Mouse (Mus musculus): Measurements from ENCODE around the gene A930018P22Rik. TPM values are rescaled to one million over a fixed set of nuclear protein-coding genes. Genes with fewer than 3 reads are reported as not detected.
"Not testable (repeated sequence)": the region's sequence is repeated elsewhere in the genome, so short reads cannot be mapped to it uniquely, and the experiment has no call there.

A930018P22Rik gene
- polyA plus RNA-seq, 1 experiment from 2014 or later: not detected

- H3K27me3 ChIP-seq (replicated peaks; ENCODE audit: control insufficient read depth, insufficient read depth, low read length): no peaks in the 10 kb centered on the region
- no peak for ATAC-seq (replicated peaks; ENCODE audit: low FRiP score, low TSS enrichment, low read depth)
- H3K9me3 ChIP-seq (ENCODE audit: control insufficient read depth, low read length): no peaks in the 10 kb centered on the region
- peak overlapping the region; percentile 63 for H3K27ac ChIP-seq (ENCODE audit: low read depth)
- peak overlapping the region; percentile 59 for H3K4me2 ChIP-seq (ENCODE audit: low read length)
- peak overlapping the region; percentile 41 for H3K9ac ChIP-seq (ENCODE audit: low read length)
- no peaks in the 10 kb centered on the region for H3K36me3 ChIP-seq (ENCODE audit: control insufficient read depth, insufficient read depth, low read length)
- DNase-seq (ENCODE audit: low spot score): peak; percentile 59
- H3K4me1 ChIP-seq (replicated peaks; ENCODE audit: control insufficient read depth, insufficient read depth, low read length): 0 out of 2 replicates have a peak, but pooled peaks cover 3% of the 10 kb centered on the region
- peak overlapping the region; percentile 41 for H3K4me3 ChIP-seq (ENCODE audit: low read depth, low read length)
- WGBS: 41% methylated on average over 10 of the region's 10 CpGs
Observed at GRCm38 (mm10) chr2:104096256-104096655, 26.3 kb upstream of the A930018P22Rik start.

- not testable (repeated sequence) for H3K4me1 ChIP-seq (replicated peaks; ENCODE audit: control insufficient read depth, insufficient read depth, low read length); H3K4me2 ChIP-seq (ENCODE audit: low read length); H3K27ac ChIP-seq (ENCODE audit: low read depth); H3K36me3 ChIP-seq (ENCODE audit: control insufficient read depth, insufficient read depth, low read length); ATAC-seq (replicated peaks; ENCODE audit: low FRiP score, low TSS enrichment, low read depth); H3K9ac ChIP-seq (ENCODE audit: low read length); H3K4me3 ChIP-seq (ENCODE audit: low read depth, low read length); H3K27me3 ChIP-seq (replicated peaks; ENCODE audit: control insufficient read depth, insufficient read depth, low read length); H3K9me3 ChIP-seq (ENCODE audit: control insufficient read depth, low read length); DNase-seq (ENCODE audit: low spot score)
- 100% methylated on average over 1 of the region's 1 CpGs for WGBS
Observed at GRCm38 (mm10) chr2:104096796-104097195, 25.8 kb upstream of the A930018P22Rik start.

- not testable (repeated sequence) for H3K36me3 ChIP-seq (ENCODE audit: control insufficient read depth, insufficient read depth, low read length); H3K4me3 ChIP-seq (ENCODE audit: low read depth, low read length); ATAC-seq (replicated peaks; ENCODE audit: low FRiP score, low TSS enrichment, low read depth); H3K27ac ChIP-seq (ENCODE audit: low read depth); H3K4me2 ChIP-seq (ENCODE audit: low read length); H3K4me1 ChIP-seq (replicated peaks; ENCODE audit: control insufficient read depth, insufficient read depth, low read length); H3K9me3 ChIP-seq (ENCODE audit: control insufficient read depth, low read length); H3K9ac ChIP-seq (ENCODE audit: low read length); DNase-seq (ENCODE audit: low spot score); H3K27me3 ChIP-seq (replicated peaks; ENCODE audit: control insufficient read depth, insufficient read depth, low read length)
- 93% methylated on average over 4 of the region's 4 CpGs for WGBS
Observed at GRCm38 (mm10) chr2:104097396-104097795, 25.2 kb upstream of the A930018P22Rik start.

GRCm38 (mm10) chr2:104098529-104099230 is 23.9 kb upstream of the A930018P22Rik start:
- 24% methylated on average over 3 of the region's 3 CpGs for WGBS
- ATAC-seq (replicated peaks; ENCODE audit: low FRiP score, low TSS enrichment, low read depth) (no peak), DNase-seq (ENCODE audit: low spot score) (no peak)
- Histone ChIP-seq H3K9me3 (ENCODE audit: control insufficient read depth, low read length) (no peaks in the 10 kb centered on the region), H3K9ac (ENCODE audit: low read length) (no peak overlapping the region), H3K27me3 (replicated peaks; ENCODE audit: control insufficient read depth, insufficient read depth, low read length) (no peaks in the 10 kb centered on the region), H3K4me1 (replicated peaks; ENCODE audit: control insufficient read depth, insufficient read depth, low read length) (0 out of 2 replicates have a peak, but pooled peaks cover 3% of the 10 kb centered on the region), H3K36me3 (ENCODE audit: control insufficient read depth, insufficient read depth, low read length) (no peaks in the 10 kb centered on the region), H3K4me2 (ENCODE audit: low read length) (no peak overlapping the region), H3K27ac (ENCODE audit: low read depth) (no peak overlapping the region), H3K4me3 (ENCODE audit: low read depth, low read length) (no peak overlapping the region)

GRCm38 (mm10) chr2:104099231-104099585 is 23.4 kb upstream of the A930018P22Rik start:
- H3K4me1 ChIP-seq (replicated peaks; ENCODE audit: control insufficient read depth, insufficient read depth, low read length): 0 out of 2 replicates have a peak, but pooled peaks cover 3% of the 10 kb centered on the region
- H3K9me3 ChIP-seq (ENCODE audit: control insufficient read depth, low read length): no peaks in the 10 kb centered on the region
- no peak for ATAC-seq (replicated peaks; ENCODE audit: low FRiP score, low TSS enrichment, low read depth)
- no peaks in the 10 kb centered on the region for H3K36me3 ChIP-seq (ENCODE audit: control insufficient read depth, insufficient read depth, low read length)
- H3K9ac ChIP-seq (ENCODE audit: low read length): no peak overlapping the region
- WGBS: 93% methylated on average over 2 of the region's 2 CpGs
- H3K4me3 ChIP-seq (ENCODE audit: low read depth, low read length): no peak overlapping the region
- H3K27ac ChIP-seq (ENCODE audit: low read depth): no peak overlapping the region
- DNase-seq (ENCODE audit: low spot score): no peak
- no peak overlapping the region for H3K4me2 ChIP-seq (ENCODE audit: low read length)
- no peaks in the 10 kb centered on the region for H3K27me3 ChIP-seq (replicated peaks; ENCODE audit: control insufficient read depth, insufficient read depth, low read length)

GRCm38 (mm10) chr2:104099946-104100345 is 22.6 kb upstream of the A930018P22Rik start:
- no peak for ATAC-seq (replicated peaks; ENCODE audit: low FRiP score, low TSS enrichment, low read depth)
- Histone ChIP-seq H3K4me1 (replicated peaks; ENCODE audit: control insufficient read depth, insufficient read depth, low read length) (0 out of 2 replicates have a peak, but pooled peaks cover 3% of the 10 kb centered on the region), H3K9ac (ENCODE audit: low read length) (no peak overlapping the region), H3K9me3 (ENCODE audit: control insufficient read depth, low read length) (no peaks in the 10 kb centered on the region), H3K27ac (ENCODE audit: low read depth) (no peak overlapping the region), H3K36me3 (ENCODE audit: control insufficient read depth, insufficient read depth, low read length) (no peaks in the 10 kb centered on the region), H3K4me2 (ENCODE audit: low read length) (no peak overlapping the region), H3K27me3 (replicated peaks; ENCODE audit: control insufficient read depth, insufficient read depth, low read length) (no peaks in the 10 kb centered on the region), H3K4me3 (ENCODE audit: low read depth, low read length) (no peak overlapping the region)
- DNase-seq (ENCODE audit: low spot score): no peak
- WGBS: 58% methylated on average over 1 of the region's 1 CpGs

- no peak for DNase-seq (ENCODE audit: low spot score)
- no peak for ATAC-seq (replicated peaks; ENCODE audit: low FRiP score, low TSS enrichment, low read depth)
- Histone ChIP-seq H3K4me1 (replicated peaks; ENCODE audit: control insufficient read depth, insufficient read depth, low read length) (peaks cover 3% of the 10 kb centered on the region; the same call in 1 of the 2 replicates), H3K27ac (ENCODE audit: low read depth) (no peak overlapping the region), H3K4me3 (ENCODE audit: low read depth, low read length) (no peak overlapping the region), H3K9me3 (ENCODE audit: control insufficient read depth, low read length) (no peaks in the 10 kb centered on the region), H3K27me3 (replicated peaks; ENCODE audit: control insufficient read depth, insufficient read depth, low read length) (no peaks in the 10 kb centered on the region), H3K4me2 (ENCODE audit: low read length) (no peak overlapping the region), H3K36me3 (ENCODE audit: control insufficient read depth, insufficient read depth, low read length) (no peaks in the 10 kb centered on the region), H3K9ac (ENCODE audit: low read length) (no peak overlapping the region)
- 90% methylated on average over 6 of the region's 6 CpGs for WGBS
Observed at GRCm38 (mm10) chr2:104104800-104105199, 17.8 kb upstream of the A930018P22Rik start.

- not testable (repeated sequence) for H3K9me3 ChIP-seq (ENCODE audit: control insufficient read depth, low read length); H3K4me3 ChIP-seq (ENCODE audit: low read depth, low read length); H3K4me2 ChIP-seq (ENCODE audit: low read length); DNase-seq (ENCODE audit: low spot score); H3K9ac ChIP-seq (ENCODE audit: low read length); H3K27me3 ChIP-seq (replicated peaks; ENCODE audit: control insufficient read depth, insufficient read depth, low read length); H3K27ac ChIP-seq (ENCODE audit: low read depth); H3K36me3 ChIP-seq (ENCODE audit: control insufficient read depth, insufficient read depth, low read length); H3K4me1 ChIP-seq (replicated peaks; ENCODE audit: control insufficient read depth, insufficient read depth, low read length); ATAC-seq (replicated peaks; ENCODE audit: low FRiP score, low TSS enrichment, low read depth)
- WGBS: 74% methylated on average over 2 of the region's 2 CpGs
Observed at GRCm38 (mm10) chr2:104109021-104109420, 13.5 kb upstream of the A930018P22Rik start.

GRCm38 (mm10) chr2:104109528-104109927 is 13.0 kb upstream of the A930018P22Rik start:
- no peak overlapping the region for H3K9ac ChIP-seq (ENCODE audit: low read length)
- H3K4me3 ChIP-seq (ENCODE audit: low read depth, low read length): no peak overlapping the region
- H3K4me1 ChIP-seq (replicated peaks; ENCODE audit: control insufficient read depth, insufficient read depth, low read length): peaks cover 3% of the 10 kb centered on the region; the same call in 1 of the 2 replicates
- H3K27me3 ChIP-seq (replicated peaks; ENCODE audit: control insufficient read depth, insufficient read depth, low read length): no peaks in the 10 kb centered on the region
- H3K36me3 ChIP-seq (ENCODE audit: control insufficient read depth, insufficient read depth, low read length): no peaks in the 10 kb centered on the region; the same call in 1 of the 2 replicates
- H3K27ac ChIP-seq (ENCODE audit: low read depth): no peak overlapping the region
- DNase-seq (ENCODE audit: low spot score): peak; percentile 50
- no peaks in the 10 kb centered on the region for H3K9me3 ChIP-seq (ENCODE audit: control insufficient read depth, low read length)
- no peak for ATAC-seq (replicated peaks; ENCODE audit: low FRiP score, low TSS enrichment, low read depth)
- WGBS: 77% methylated on average over 2 of the region's 2 CpGs
- H3K4me2 ChIP-seq (ENCODE audit: low read length): no peak overlapping the region
